Mouse (Mus musculus) left cerebral cortex, adult 11 months (tissue): Measurements from ENCODE around the gene Il18.

Experiments
- DNase-seq: peaks from one replicate; pipeline ENCODE4 v3.0.0; 2022; ENCODE audit warnings: low spot score

Il18 gene

DNA sequence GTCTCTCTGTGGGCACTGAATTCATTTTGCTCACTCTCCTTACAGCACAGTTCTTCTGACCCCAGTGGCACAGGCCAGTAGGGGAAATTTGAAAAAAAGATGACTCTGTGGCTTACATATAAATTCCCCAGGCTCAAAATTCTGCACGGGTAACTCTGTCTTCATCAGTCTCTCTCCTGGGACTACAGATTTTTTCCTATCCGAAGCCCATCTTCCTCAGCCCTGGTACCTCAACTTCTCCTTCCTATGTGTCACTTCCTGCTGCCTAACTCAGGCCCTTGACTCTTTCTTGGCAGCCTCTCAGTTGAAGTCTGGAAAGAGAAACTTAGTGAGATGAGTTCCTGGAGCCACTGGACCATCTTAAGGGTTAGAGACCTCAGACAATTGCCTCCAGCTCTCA is 1.1 kb upstream of the Il18 start:
- no peak for DNase-seq

DNA sequence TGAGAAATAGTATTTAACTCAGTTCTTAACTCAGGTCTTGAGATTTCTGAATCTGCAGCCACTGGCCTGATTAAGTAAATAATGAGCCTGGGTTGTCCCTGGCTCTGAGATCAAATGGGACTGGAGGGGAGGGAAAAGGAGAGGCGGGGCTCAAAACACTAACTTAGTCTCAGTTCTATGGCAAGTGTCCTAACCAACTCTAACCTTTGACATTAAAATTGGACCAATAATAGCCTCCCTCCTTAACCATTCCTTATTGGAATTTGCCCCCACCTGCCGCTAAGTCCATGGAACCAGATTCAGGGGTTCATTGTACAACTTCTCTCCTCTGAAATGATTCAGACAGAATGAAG is 443 bp downstream of the Il18 start, which contains the start of gene Bco2:
Gene Bco2 (minus strand): TSS at position 88 of the 353 bp plus-strand sequence.
- DNase-seq, result no peak

DNA sequence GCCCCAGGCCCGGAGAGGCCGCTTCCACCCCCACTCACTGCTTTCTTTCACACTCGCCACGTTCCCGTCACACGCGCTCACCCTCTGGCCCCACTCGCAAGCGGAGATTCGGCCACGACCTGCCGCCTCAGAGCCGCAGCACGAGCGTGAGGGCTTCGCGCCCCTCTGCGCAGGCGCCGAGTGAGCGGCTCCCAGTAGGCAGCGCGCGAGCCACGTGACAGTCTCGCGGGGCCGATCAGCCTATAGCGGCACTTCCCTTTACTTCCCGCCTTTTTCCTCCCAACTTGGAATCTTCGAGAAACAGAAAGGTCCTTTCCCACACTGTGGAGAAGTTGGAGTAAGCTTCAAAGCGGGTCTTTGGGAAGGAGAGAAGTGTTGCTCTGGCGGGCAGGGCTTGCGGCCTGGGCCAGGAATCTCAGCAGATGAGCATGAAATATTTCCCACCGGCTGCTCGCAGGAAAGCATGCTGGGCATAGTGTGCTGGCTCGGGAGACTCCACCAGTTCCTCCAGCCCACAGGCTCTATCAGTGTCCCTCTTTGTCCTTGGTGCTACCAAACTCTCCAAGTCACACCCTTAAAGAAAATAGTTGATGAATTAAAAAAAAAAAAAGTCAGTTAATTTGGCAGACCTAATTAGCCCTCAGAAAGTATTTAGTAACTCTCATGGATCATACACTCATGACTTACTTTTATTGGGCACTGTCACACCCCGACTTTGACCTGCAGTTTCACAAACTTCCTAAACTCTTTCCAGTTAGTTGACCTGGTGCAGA is 6.7 kb downstream of the Il18 start, which contains the start of gene Tex12:
Gene Tex12 (minus strand): TSS at position 181 of the 773 bp plus-strand sequence.
- no peak for DNase-seq

- no peak for DNase-seq
Observed at GRCm38 (mm10) chr9:50561918-50562360, 7.3 kb downstream of the Il18 start.

DNA sequence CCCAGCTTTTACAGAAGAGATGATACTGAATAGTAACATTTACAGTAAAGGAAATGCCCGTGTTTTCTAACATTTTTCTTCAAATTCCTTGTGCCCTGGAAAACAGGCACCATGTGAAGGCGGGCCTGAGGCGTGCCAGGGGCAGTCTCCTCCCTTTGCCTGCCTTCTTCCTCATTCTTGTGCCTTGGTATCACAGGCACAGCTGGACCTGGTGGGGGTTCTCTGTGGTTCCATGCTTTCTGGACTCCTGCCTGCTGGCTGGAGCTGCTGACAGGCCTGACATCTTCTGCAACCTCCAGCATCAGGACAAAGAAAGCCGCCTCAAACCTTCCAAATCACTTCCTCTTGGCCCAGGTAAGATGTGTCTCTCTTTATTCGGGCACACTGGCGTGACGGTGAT is 10.5 kb downstream of the Il18 start:
- DNase-seq, result no peak

DNA sequence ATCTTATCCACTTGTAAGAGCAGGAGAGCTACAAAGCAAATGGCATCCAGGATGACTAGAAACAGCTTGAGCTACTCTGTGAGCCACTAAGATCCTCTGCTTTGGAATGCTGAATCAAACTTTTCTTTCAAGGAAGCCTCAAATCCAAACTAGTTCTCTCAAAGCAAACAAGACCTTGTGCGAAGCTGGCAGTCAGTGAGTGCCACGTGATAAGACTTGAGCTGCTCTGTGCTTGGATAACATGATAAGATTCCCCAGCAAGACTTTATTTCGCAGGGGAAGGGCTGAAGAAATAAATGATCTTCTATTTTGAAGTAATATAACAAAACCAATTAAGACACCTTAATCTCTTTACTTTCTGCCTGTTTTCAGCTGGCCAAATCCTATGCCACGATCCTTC is 11.3 kb downstream of the Il18 start:
- no peak for DNase-seq

- no peak for DNase-seq
Observed at GRCm38 (mm10) chr9:50567372-50567771, 12.7 kb downstream of the Il18 start.

DNA sequence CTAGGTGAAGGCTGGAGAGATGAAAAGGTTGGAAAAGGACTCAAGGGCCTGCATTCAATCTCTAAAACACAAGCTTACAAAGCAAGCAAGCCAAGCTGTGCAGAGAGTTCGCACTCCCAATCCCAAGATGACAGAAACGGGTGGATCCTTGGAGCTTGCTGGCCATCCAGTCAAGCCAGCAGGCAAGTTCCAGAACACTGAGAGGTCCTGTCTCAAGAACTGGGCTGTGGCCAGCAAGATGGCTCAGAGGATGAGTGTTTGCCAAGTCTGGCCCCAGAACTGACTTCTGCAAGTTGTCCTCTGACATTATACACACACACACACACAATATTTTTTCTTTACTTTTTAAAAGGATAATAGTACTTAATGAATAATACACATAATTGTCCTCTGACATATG is 13.3 kb downstream of the Il18 start:
- DNase-seq, result no peak

- DNase-seq, result no peak
Observed at GRCm38 (mm10) chr9:50569599-50570525, 15.2 kb downstream of the Il18 start.

- DNase-seq, result no peak
Observed at GRCm38 (mm10) chr9:50580370-50580769, 25.7 kb downstream of the Il18 start.

- no peak for DNase-seq
Observed at GRCm38 (mm10) chr9:50585145-50585818, 30.7 kb downstream of the Il18 start.

DNA sequence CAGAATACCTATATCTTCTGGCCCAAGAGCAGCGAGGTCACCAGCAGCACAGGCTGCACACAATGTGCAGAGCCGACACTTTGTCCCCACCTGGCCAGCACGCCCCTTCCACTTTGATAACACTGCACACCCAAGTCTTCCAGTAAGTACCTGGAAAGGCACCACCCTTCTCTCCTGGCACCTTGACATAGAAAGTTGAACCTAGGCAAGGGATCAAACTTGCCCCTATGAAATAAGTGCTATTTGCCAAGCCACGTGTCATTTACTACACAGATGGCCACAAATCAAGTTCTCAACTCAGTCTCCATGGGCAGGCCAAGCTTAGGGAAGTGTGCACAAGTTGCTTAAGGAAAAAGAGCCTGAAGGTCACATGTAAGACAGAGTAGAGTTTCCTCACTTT is 32.3 kb downstream of the Il18 start:
- no peak for DNase-seq

GRCm38 (mm10) chr9:50590856-50591518 is 36.4 kb downstream of the Il18 start:
- DNase-seq, result no peak

DNA sequence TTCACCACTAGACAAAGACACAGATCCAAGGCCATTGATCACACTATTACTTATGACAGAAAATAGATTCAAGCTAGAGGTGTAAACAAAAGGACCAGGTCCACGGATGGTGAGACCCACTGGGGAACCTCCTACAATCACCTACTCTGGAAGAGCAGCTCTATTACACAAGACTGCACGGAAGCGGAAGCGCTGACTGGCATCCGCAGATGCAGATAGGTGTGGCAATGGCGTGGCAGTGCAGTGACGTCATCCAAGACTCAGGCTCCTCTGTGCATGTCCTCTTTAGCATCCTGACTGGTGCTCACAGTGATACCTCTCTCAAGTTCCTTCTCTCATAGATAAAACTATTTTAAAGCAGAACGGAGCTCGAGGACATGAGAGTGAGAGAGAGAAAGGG is 38.3 kb downstream of the Il18 start:
- DNase-seq, result no peak

GRCm38 (mm10) chr9:50593544-50593943 is 38.9 kb downstream of the Il18 start:
- DNase-seq, result no peak

GRCm38 (mm10) chr9:50594794-50595417 is 40.3 kb downstream of the Il18 start:
- DNase-seq, result no peak

GRCm38 (mm10) chr9:50596973-50597372 is 42.3 kb downstream of the Il18 start:
- no peak for DNase-seq

GRCm38 (mm10) chr9:50601536-50601935 is 46.9 kb downstream of the Il18 start:
- no peak for DNase-seq

GRCm38 (mm10) chr9:50602055-50602845 is 47.6 kb downstream of the Il18 start:
- no peak for DNase-seq

DNA sequence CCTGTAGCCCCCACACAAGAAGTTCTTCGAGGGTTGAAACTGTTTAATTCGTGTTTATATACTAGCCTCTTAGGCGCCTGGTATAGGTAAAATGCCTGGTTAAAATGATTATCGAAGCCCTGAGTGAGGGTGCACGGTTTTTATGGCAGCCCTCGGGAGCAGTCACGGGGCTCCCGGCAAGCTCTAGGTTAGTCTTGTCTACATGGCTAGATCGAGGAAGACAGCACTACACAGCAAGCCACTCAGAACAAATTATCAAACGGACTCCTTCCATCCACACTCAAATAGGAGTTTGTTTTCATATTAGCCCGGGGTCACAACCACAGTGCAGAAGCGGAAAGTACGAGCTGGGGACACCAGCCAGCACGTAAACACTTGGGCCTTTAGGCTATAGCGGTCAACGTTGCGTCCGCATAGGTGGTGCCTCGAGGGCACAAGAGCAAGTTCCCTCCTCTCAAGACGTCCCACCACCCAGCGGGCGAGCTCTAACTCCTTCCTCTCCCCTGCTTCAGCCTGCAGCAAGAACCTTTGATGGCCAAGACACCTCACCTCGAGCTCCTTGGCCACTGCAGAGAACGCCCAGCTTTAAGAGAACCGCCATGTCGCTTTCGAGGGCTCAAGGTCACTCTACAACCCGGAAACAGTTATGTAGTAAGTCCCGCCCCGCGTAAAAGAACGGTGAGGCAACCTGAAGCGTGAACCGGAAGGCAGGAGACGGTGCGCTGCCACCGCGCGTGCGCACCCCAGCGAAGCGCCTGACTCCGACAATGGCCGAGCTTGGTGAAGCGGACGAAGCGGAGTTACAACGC is 48.8 kb downstream of the Il18 start, which contains the start of the genes Sdhd and Timm8b:
Gene Sdhd (minus strand): TSS at position 624 of the 809 bp plus-strand sequence.
Gene Timm8b (plus strand): TSS at position 722 of the 809 bp plus-strand sequence.
- DNase-seq, result peak; percentile 93
